Mouse (Mus musculus): ENCODE results near the gene Psmb8.

Psmb8 gene

GRCm38 (mm10) chr17:34249878-34250277, 52.4 kb downstream of the Psmb8 start:
- DNase-seq (ENCODE audit: low read depth, low spot score): no peak

Measured in brain, embryonic 18.5 days (tissue).